Comparison of ENCODE assay signal across 8 mouse cellular contexts in genomic region chr5:136137658-136138274, GRCm38 (mm10). TPM values are rescaled to one million over a fixed set of nuclear protein-coding genes. Genes with fewer than 3 reads are reported as not detected.
A peak's percentile ranks its signal among the peaks of the same experiment; 100 is the strongest.
DNase-seq lines count a peak whose midpoint lies in the region; ATAC-seq and TF ChIP-seq lines count a peak whose summit lies in the region.

No protein-coding gene starts in this region.

- H3K4me1 ChIP-seq in E14TG2a.4 (replicated peaks; ENCODE audit: low read depth, low read length): peaks cover 65% of the 10 kb centered on the region

- H3K27me3 ChIP-seq in E14TG2a.4 (ENCODE audit: insufficient read depth, low read length): no peaks in the 10 kb centered on the region
- H3K27me3 ChIP-seq in splenic B cell, adult 2 months (ENCODE audit: control insufficient read depth, insufficient read depth, low read length, poor library complexity, severe bottlenecking): no peaks in the 10 kb centered on the region

- no peak overlapping the region for H3K4me3 ChIP-seq in E14TG2a.4 (replicated peaks; ENCODE audit: low read length)

- peaks cover 4% of the 10 kb centered on the region; the same call in 1 of the 2 replicates for H3K9me3 ChIP-seq in E14TG2a.4 (ENCODE audit: low read length)

- TF ChIP-seq CTCF in E14TG2a.4 (conservative IDR thresholded peaks at IDR 0.05; ENCODE audit: low read length): peak; percentile 75

- peaks cover 64% of the 10 kb centered on the region for H3K36me3 ChIP-seq in E14TG2a.4 (ENCODE audit: insufficient read depth, low read length)
- peaks cover 4% of the 10 kb centered on the region for H3K36me3 ChIP-seq in splenic B cell, adult 2 months (ENCODE audit: control insufficient read depth, insufficient read depth, low read length, poor library complexity, severe bottlenecking)

- ATAC-seq in erythroblast, adult 5-6 weeks (replicated peaks; ENCODE audit: low FRiP score, poor library complexity, severe bottlenecking): peak; percentile 57

- peak; percentile 54 for DNase-seq in kidney, adult 18-20 months
- DNase-seq in kidney, adult 11 months: no peak
- peak; percentile 46 for DNase-seq in adrenal gland, postnatal 25 days
- DNase-seq in lung, postnatal 10 days: peak; percentile 64
- peak; percentile 84 for DNase-seq in splenic B cell, adult 2 months (ENCODE audit: low read depth, low spot score)
- no peak for DNase-seq in gastrocnemius, postnatal 25 days

RNA-seq across cellular contexts. Expression of gene Alkbh4, which starts 1.8 kb away (rescaled TPM):
- total RNA-seq in adrenal gland, postnatal 25 days (2021): 8.8 and 9.5 TPM in 2 replicates
- total RNA-seq in erythroblast, adult 5-6 weeks (2015; ENCODE audit: low replicate concordance): 7.7 and 10.7 TPM in 2 replicates
- 2.2 and 3.4 TPM in 2 replicates for total RNA-seq in erythroblast, adult 5-6 weeks (2017; ENCODE audit: low replicate concordance)
- 1 to 10 TPM; 3.9 to 4.4 TPM for total RNA-seq in gastrocnemius, postnatal 25 days (2021)

RNA-seq across cellular contexts. Expression of gene Lrwd1, which starts 1.9 kb away (rescaled TPM):
- 13.8 and 14.3 TPM in 2 replicates for total RNA-seq in adrenal gland, postnatal 25 days (2021)
- total RNA-seq in erythroblast, adult 5-6 weeks (2015; ENCODE audit: low replicate concordance): 2.9 and 24.2 TPM in 2 replicates
- total RNA-seq in erythroblast, adult 5-6 weeks (2017; ENCODE audit: low replicate concordance): 11.9 and 14.8 TPM in 2 replicates
- 1 to 10 TPM; 3.2 to 3.8 TPM for total RNA-seq in gastrocnemius, postnatal 25 days (2021)

RNA-seq across cellular contexts. Expression of gene Polr2j, which starts 21.3 kb away (rescaled TPM):
- 76.9 and 82.2 TPM in 2 replicates for total RNA-seq in adrenal gland, postnatal 25 days (2021)
- 34.6 and 42.0 TPM in 2 replicates for total RNA-seq in erythroblast, adult 5-6 weeks (2015; ENCODE audit: low replicate concordance)
- 24.1 and 62.5 TPM in 2 replicates for total RNA-seq in erythroblast, adult 5-6 weeks (2017; ENCODE audit: low replicate concordance)
- total RNA-seq in gastrocnemius, postnatal 25 days (2021): 10 to 100 TPM; 55.1 to 58.7 TPM

RNA-seq across cellular contexts. Expression of gene Orai2, which starts 32.7 kb away (rescaled TPM):
- 1.8 and 2.5 TPM in 2 replicates for total RNA-seq in adrenal gland, postnatal 25 days (2021)
- 6.9 and 13.1 TPM in 2 replicates for total RNA-seq in erythroblast, adult 5-6 weeks (2015; ENCODE audit: low replicate concordance)
- 6.4 and 10.6 TPM in 2 replicates for total RNA-seq in erythroblast, adult 5-6 weeks (2017; ENCODE audit: low replicate concordance)
- 1 to 10 TPM; 1.5 to 1.6 TPM for total RNA-seq in gastrocnemius, postnatal 25 days (2021)

RNA-seq across cellular contexts. Expression of gene Rasa4, which starts 54.0 kb away (rescaled TPM):
- 13.8 and 19.1 TPM in 2 replicates for total RNA-seq in adrenal gland, postnatal 25 days (2021)
- total RNA-seq in erythroblast, adult 5-6 weeks (2015; ENCODE audit: low replicate concordance): 1.9 and 3.3 TPM in 2 replicates
- total RNA-seq in erythroblast, adult 5-6 weeks (2017; ENCODE audit: low replicate concordance): 4.3 TPM in 2 replicates
- total RNA-seq in gastrocnemius, postnatal 25 days (2021): 10 to 100 TPM; 23.6 to 26.4 TPM

Comparison
In these comparisons a context has a peak if more than half of its experiments do, and no peak if none do; other contexts are left out.
1. DNase-seq: peak in kidney, adult 18-20 months (single experiment), adrenal gland, postnatal 25 days (single experiment), lung, postnatal 10 days (single experiment) and splenic B cell, adult 2 months (single experiment); none in kidney, adult 11 months (single experiment) and gastrocnemius, postnatal 25 days (single experiment).